Mouse (Mus musculus): ENCODE data around the gene Olfr347.

The Olfr347 gene

DNA sequence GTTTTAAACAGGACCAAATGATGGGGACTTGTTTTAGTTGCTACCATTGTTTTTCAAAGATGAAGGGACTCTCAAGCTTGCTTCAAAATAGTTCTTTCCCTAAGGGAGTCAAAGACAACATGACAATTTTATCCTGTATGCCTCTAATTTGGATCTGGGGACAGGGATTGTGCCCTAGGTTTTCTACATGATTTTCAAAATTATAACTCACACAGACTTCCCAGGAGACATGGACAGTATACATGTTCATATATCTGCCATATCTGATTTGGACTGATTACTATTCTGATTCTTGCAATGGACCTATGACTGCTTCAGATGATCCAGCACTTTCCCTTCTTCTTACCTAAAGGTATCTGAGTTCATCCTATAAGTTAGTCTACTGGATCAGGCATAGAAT lies at the start of gene Olfr347:
TSS of gene Olfr347 (plus strand) at position 301 of the 400 bp plus-strand sequence.
- no peak for DNase-seq (ENCODE audit: extremely low read depth, low read depth, low spot score)

DNA sequence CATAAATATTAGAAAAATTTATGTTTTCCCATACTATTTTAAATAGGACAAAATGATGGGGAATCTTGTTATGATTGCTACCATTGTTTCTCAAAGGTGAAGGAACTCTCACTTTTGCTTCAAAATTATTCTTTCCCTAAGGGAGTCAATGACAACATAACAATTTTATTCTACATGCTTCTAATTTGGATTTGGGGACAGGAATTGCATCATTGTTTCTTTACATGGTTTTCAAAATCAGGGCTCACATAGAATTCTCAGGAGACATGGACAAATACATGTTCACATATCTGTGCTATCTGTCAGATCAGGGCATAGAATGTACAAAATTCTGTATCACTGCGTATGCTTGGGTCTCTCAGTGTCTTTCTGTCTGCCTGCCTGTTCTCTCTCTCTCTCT lies 46.2 kb upstream of the Olfr347 start, which contains the start of gene Olfr346:
TSS of gene Olfr346 (plus strand) at position 301 of the 400 bp plus-strand sequence.
- DNase-seq (ENCODE audit: extremely low read depth, low read depth, low spot score), result no peak

DNA sequence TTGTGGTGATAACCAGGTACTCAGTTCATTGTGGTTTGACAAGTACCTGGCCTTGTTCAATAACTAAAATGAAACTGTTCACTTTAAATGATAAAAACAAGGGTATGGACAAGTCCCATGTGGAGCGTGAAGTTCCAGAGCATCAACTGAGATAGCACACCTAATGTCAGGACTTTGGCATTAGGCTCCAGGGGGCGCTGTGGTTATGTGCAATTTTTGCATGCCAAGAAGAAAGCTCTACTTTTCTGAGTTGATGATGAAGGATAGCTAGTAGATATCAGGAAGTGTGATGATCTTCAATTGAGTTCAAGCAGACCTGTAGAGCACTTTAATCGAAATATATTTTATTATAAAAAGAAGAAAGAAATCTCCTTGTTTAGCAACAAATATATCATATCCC lies 4.5 kb downstream of the Olfr347 start:
- no peak for DNase-seq (ENCODE audit: extremely low read depth, low read depth, low spot score)

DNA sequence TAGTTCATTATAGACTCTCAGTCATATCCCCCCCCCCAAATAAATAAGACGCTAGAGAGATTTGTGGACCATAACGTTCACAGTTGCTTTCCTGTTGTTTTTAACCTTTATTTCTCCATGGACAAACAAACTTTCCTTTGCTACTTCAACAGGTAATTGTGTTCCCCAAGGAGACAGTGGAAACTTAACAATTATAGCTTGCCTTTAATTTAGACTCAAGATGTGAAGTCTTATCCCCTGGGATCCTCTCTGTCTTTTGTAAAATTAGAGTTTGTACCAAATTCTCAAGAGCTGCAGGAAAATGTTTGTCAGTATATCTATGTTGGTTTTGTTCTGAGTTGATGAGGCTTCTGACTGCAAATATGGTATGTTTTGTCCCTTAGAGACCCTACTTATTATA lies 52.3 kb downstream of the Olfr347 start, which contains the start of gene Olfr348:
TSS of gene Olfr348 (plus strand) at position 301 of the 400 bp plus-strand sequence.
- DNase-seq (ENCODE audit: extremely low read depth, low read depth, low spot score), result no peak
